Mouse (Mus musculus) cerebellum, adult 11-12 months (tissue): ENCODE results near the gene Nfkbie.

ENCODE experiments used
- DNase-seq: peaks from one replicate; pipeline ENCODE4 v3.0.0; 2022

Nfkbie gene

GRCm38 (mm10) chr17:45563655-45564530 is 8.4 kb downstream of the Nfkbie start, which contains the start of gene Slc35b2:
Gene Slc35b2, plus strand, starts transcription at chr17:45563874.
- DNase-seq, result peak; percentile 94

- peak; percentile 71 for DNase-seq
Observed at GRCm38 (mm10) chr17:45564531-45565084, 9.1 kb downstream of the Nfkbie start.

- no peak for DNase-seq
Observed at GRCm38 (mm10) chr17:45565103-45565502, 9.6 kb downstream of the Nfkbie start.

GRCm38 (mm10) chr17:45566031-45566359 is 10.5 kb downstream of the Nfkbie start:
- DNase-seq, result no peak

GRCm38 (mm10) chr17:45566360-45567161 is 11.1 kb downstream of the Nfkbie start:
- DNase-seq, result no peak

- no peak for DNase-seq
Observed at GRCm38 (mm10) chr17:45567162-45567601, 11.7 kb downstream of the Nfkbie start.

GRCm38 (mm10) chr17:45568990-45569389 is 13.5 kb downstream of the Nfkbie start:
- no peak for DNase-seq

- DNase-seq, result no peak
Observed at GRCm38 (mm10) chr17:45569999-45570398, 14.5 kb downstream of the Nfkbie start.

GRCm38 (mm10) chr17:45572103-45573086 is 16.9 kb downstream of the Nfkbie start:
- DNase-seq, result peak; percentile 83

GRCm38 (mm10) chr17:45573087-45573779 is 17.7 kb downstream of the Nfkbie start, which contains the start of gene Hsp90ab1:
Gene Hsp90ab1, minus strand, starts transcription at chr17:45573271.
- peak; percentile 98 for DNase-seq

- DNase-seq, result peak; percentile 95
Observed at GRCm38 (mm10) chr17:45573780-45574123, 18.2 kb downstream of the Nfkbie start.

GRCm38 (mm10) chr17:45574129-45574761 is 18.7 kb downstream of the Nfkbie start:
- DNase-seq, result peak; percentile 92

GRCm38 (mm10) chr17:45575123-45575897 is 19.8 kb downstream of the Nfkbie start:
- DNase-seq, result no peak

- peak; percentile 37 for DNase-seq
Observed at GRCm38 (mm10) chr17:45578242-45578641, 22.7 kb downstream of the Nfkbie start.

- no peak for DNase-seq
Observed at GRCm38 (mm10) chr17:45578843-45579242, 23.3 kb downstream of the Nfkbie start.

GRCm38 (mm10) chr17:45579554-45579953 is 24.1 kb downstream of the Nfkbie start:
- no peak for DNase-seq

- DNase-seq, result no peak
Observed at GRCm38 (mm10) chr17:45580958-45581477, 25.5 kb downstream of the Nfkbie start.

GRCm38 (mm10) chr17:45581567-45581983 is 26.1 kb downstream of the Nfkbie start:
- DNase-seq, result peak; percentile 70

GRCm38 (mm10) chr17:45582188-45582587 is 26.7 kb downstream of the Nfkbie start:
- DNase-seq, result no peak
